Mouse (Mus musculus): ENCODE results near the gene Rab3d. TPM values are rescaled to one million over a fixed set of nuclear protein-coding genes. Genes with fewer than 3 reads are reported as not detected.

Gene Rab3d
- polyA plus RNA-seq (2015; fragmentation: Nextera tagmentation; extraction: Ambion mirVana), result 12.0 and 13.1 TPM in 2 replicates

- 1% methylated on average over 36 of the region's 36 CpGs for WGBS (ENCODE audit: insufficient replicate concordance)
- H3K4me3 ChIP-seq (replicated peaks), result peak within 1 kb of the TSS; percentile 67
- peaks cover 25% of the 10 kb centered on the region for H3K27me3 ChIP-seq
- peak within 1 kb of the TSS; percentile 72 for H3K9ac ChIP-seq
- H3K9me3 ChIP-seq (replicated peaks), result no peaks in the 10 kb centered on the region
- peaks cover 25% of the 10 kb centered on the region for H3K4me1 ChIP-seq (replicated peaks)
- peak within 1 kb of the TSS; percentile 98 for H3K4me2 ChIP-seq
- peak; percentile 88 for ATAC-seq (ENCODE audit: insufficient read depth)
- peak within 1 kb of the TSS; percentile 51 for H3K27ac ChIP-seq (replicated peaks)
- peaks cover 3% of the 10 kb centered on the region; the same call in 1 of the 2 replicates for H3K36me3 ChIP-seq (replicated peaks)
These were observed at the start of gene Rab3d for GRCm38 (mm10) chr9:21918035-21918592. Gene Rab3d, minus strand, starts transcription at chr9:21918192.

GRCm38 (mm10) chr9:21963417-21963816 lies 45.4 kb upstream of the Rab3d start, which contains the start of gene Epor:
Gene Epor, minus strand, starts transcription at chr9:21963506.
- H3K9me3 ChIP-seq (replicated peaks), result no peaks in the 10 kb centered on the region
- peaks cover 48% of the 10 kb centered on the region for H3K4me1 ChIP-seq (replicated peaks)
- peaks cover 17% of the 10 kb centered on the region; the same call in 1 of the 2 replicates for H3K27me3 ChIP-seq
- peak; percentile 65 for ATAC-seq (ENCODE audit: insufficient read depth)
- H3K36me3 ChIP-seq (replicated peaks), result peaks cover 38% of the 10 kb centered on the region
- H3K4me2 ChIP-seq, result peak within 1 kb of the TSS; percentile 89
- 5% methylated on average over 8 of the region's 8 CpGs for WGBS (ENCODE audit: insufficient replicate concordance)
- H3K4me3 ChIP-seq (replicated peaks), result peak within 1 kb of the TSS; percentile 76
- peak within 1 kb of the TSS; percentile 96 for H3K27ac ChIP-seq (replicated peaks)
- peak within 1 kb of the TSS; percentile 94 for H3K9ac ChIP-seq

GRCm38 (mm10) chr9:21962416-21963059 lies 44.5 kb upstream of the Rab3d start:
- ATAC-seq (ENCODE audit: insufficient read depth), result peak; percentile 92
- H3K4me3 ChIP-seq (replicated peaks), result peak overlapping the region; percentile 76
- peaks cover 56% of the 10 kb centered on the region for H3K4me1 ChIP-seq (replicated peaks)
- H3K36me3 ChIP-seq (replicated peaks), result peaks cover 46% of the 10 kb centered on the region
- no peaks in the 10 kb centered on the region for H3K9me3 ChIP-seq (replicated peaks)
- H3K27me3 ChIP-seq, result peaks cover 17% of the 10 kb centered on the region; the same call in 1 of the 2 replicates
- H3K27ac ChIP-seq (replicated peaks), result peak overlapping the region; percentile 96
- peak overlapping the region; percentile 94 for H3K9ac ChIP-seq
- WGBS (ENCODE audit: insufficient replicate concordance), result 2% methylated on average over 34 of the region's 34 CpGs
- peak overlapping the region; percentile 89 for H3K4me2 ChIP-seq

- Histone ChIP-seq H3K36me3 (replicated peaks) (peaks cover 52% of the 10 kb centered on the region), H3K9ac (peak overlapping the region; percentile 94), H3K27me3 (peaks cover 17% of the 10 kb centered on the region; the same call in 1 of the 2 replicates), H3K4me3 (replicated peaks) (peak overlapping the region; percentile 76), H3K27ac (replicated peaks) (peak overlapping the region; percentile 96), H3K9me3 (replicated peaks) (no peaks in the 10 kb centered on the region), H3K4me1 (replicated peaks) (peaks cover 61% of the 10 kb centered on the region), H3K4me2 (peak overlapping the region; percentile 89)
- WGBS (ENCODE audit: insufficient replicate concordance), result 0% methylated on average over 15 of the region's 15 CpGs
- ATAC-seq (ENCODE audit: insufficient read depth), result peak; percentile 11
These were observed 44.0 kb upstream of the Rab3d start for GRCm38 (mm10) chr9:21962010-21962409.

- Histone ChIP-seq H3K27me3 (peaks cover 17% of the 10 kb centered on the region; the same call in 1 of the 2 replicates), H3K4me2 (peak overlapping the region; percentile 89), H3K4me1 (replicated peaks) (peaks cover 66% of the 10 kb centered on the region), H3K4me3 (replicated peaks) (peak overlapping the region; percentile 76), H3K9ac (peak overlapping the region; percentile 94), H3K27ac (replicated peaks) (peak overlapping the region; percentile 96), H3K9me3 (replicated peaks) (no peaks in the 10 kb centered on the region), H3K36me3 (replicated peaks) (peaks cover 56% of the 10 kb centered on the region)
- no peak for ATAC-seq (ENCODE audit: insufficient read depth)
- WGBS (ENCODE audit: insufficient replicate concordance), result 1% methylated on average over 35 of the region's 35 CpGs
These were observed 43.5 kb upstream of the Rab3d start for GRCm38 (mm10) chr9:21961366-21961980.

GRCm38 (mm10) chr9:21960558-21961208 lies 42.7 kb upstream of the Rab3d start:
- peaks cover 70% of the 10 kb centered on the region for H3K4me1 ChIP-seq (replicated peaks)
- no peak for ATAC-seq (ENCODE audit: insufficient read depth)
- peak overlapping the region; percentile 94 for H3K9ac ChIP-seq
- H3K4me2 ChIP-seq, result peak overlapping the region; percentile 89
- H3K27ac ChIP-seq (replicated peaks), result peak overlapping the region; percentile 96
- peaks cover 57% of the 10 kb centered on the region for H3K36me3 ChIP-seq (replicated peaks)
- H3K27me3 ChIP-seq, result peaks cover 17% of the 10 kb centered on the region; the same call in 1 of the 2 replicates
- H3K4me3 ChIP-seq (replicated peaks), result peak overlapping the region; percentile 76
- WGBS (ENCODE audit: insufficient replicate concordance), result 40% methylated on average over 26 of the region's 26 CpGs
- no peaks in the 10 kb centered on the region for H3K9me3 ChIP-seq (replicated peaks)

GRCm38 (mm10) chr9:21960135-21960534 lies 42.1 kb upstream of the Rab3d start:
- Histone ChIP-seq H3K27ac (replicated peaks) (peak overlapping the region; percentile 96), H3K4me3 (replicated peaks) (peak overlapping the region; percentile 76), H3K9me3 (replicated peaks) (no peaks in the 10 kb centered on the region), H3K9ac (peak overlapping the region; percentile 94), H3K36me3 (replicated peaks) (peaks cover 57% of the 10 kb centered on the region), H3K4me2 (peak overlapping the region; percentile 89), H3K4me1 (replicated peaks) (peaks cover 72% of the 10 kb centered on the region), H3K27me3 (peaks cover 17% of the 10 kb centered on the region; the same call in 1 of the 2 replicates)
- WGBS (ENCODE audit: insufficient replicate concordance), result 69% methylated on average over 9 of the region's 9 CpGs
- no peak for ATAC-seq (ENCODE audit: insufficient read depth)

GRCm38 (mm10) chr9:21959244-21959643 lies 41.3 kb upstream of the Rab3d start:
- Histone ChIP-seq H3K27me3 (peaks cover 17% of the 10 kb centered on the region; the same call in 1 of the 2 replicates), H3K4me1 (replicated peaks) (peaks cover 71% of the 10 kb centered on the region), H3K27ac (replicated peaks) (peak overlapping the region; percentile 96), H3K9me3 (replicated peaks) (no peaks in the 10 kb centered on the region), H3K4me3 (replicated peaks) (peak overlapping the region; percentile 76), H3K36me3 (replicated peaks) (peaks cover 57% of the 10 kb centered on the region), H3K9ac (peak overlapping the region; percentile 37; the same call in 1 of the 2 replicates), H3K4me2 (peak overlapping the region; percentile 89)
- WGBS (ENCODE audit: insufficient replicate concordance), result 84% methylated on average over 7 of the region's 7 CpGs
- ATAC-seq (ENCODE audit: insufficient read depth), result no peak

- Histone ChIP-seq H3K27ac (replicated peaks) (peak overlapping the region; percentile 96; the same call in 1 of the 2 replicates), H3K4me2 (peak overlapping the region; percentile 89; the same call in 1 of the 2 replicates), H3K36me3 (replicated peaks) (peaks cover 57% of the 10 kb centered on the region), H3K27me3 (peaks cover 17% of the 10 kb centered on the region; the same call in 1 of the 2 replicates), H3K9ac (no peak overlapping the region), H3K4me1 (replicated peaks) (peaks cover 64% of the 10 kb centered on the region), H3K9me3 (replicated peaks) (no peaks in the 10 kb centered on the region), H3K4me3 (replicated peaks) (no peak overlapping the region)
- 62% methylated on average over 5 of the region's 5 CpGs for WGBS (ENCODE audit: insufficient replicate concordance)
- ATAC-seq (ENCODE audit: insufficient read depth), result no peak
These were observed 40.4 kb upstream of the Rab3d start for GRCm38 (mm10) chr9:21958372-21958771.

GRCm38 (mm10) chr9:21955570-21956281 lies 37.7 kb upstream of the Rab3d start, which contains the start of gene Swsap1:
Gene Swsap1, plus strand, starts transcription at chr9:21955755.
- WGBS (ENCODE audit: insufficient replicate concordance), result under 1% methylated on average over 54 of the region's 54 CpGs
- Histone ChIP-seq H3K4me2 (peak within 1 kb of the TSS; percentile 88), H3K9me3 (replicated peaks) (no peaks in the 10 kb centered on the region), H3K36me3 (replicated peaks) (peaks cover 42% of the 10 kb centered on the region), H3K27ac (replicated peaks) (peak within 1 kb of the TSS; percentile 92), H3K4me3 (replicated peaks) (peak within 1 kb of the TSS; percentile 80), H3K4me1 (replicated peaks) (peaks cover 53% of the 10 kb centered on the region), H3K9ac (peak within 1 kb of the TSS; percentile 84), H3K27me3 (0 out of 2 replicates have a peak, but pooled peaks cover 2% of the 10 kb centered on the region)
- peak; percentile 95 for ATAC-seq (ENCODE audit: insufficient read depth)
